Mouse (Mus musculus) testis, adult 2 months (tissue): ENCODE data around the gene Gnpat. TPM values are rescaled to one million over a fixed set of nuclear protein-coding genes. Genes with fewer than 3 reads are reported as not detected.

Experiments used
- H3K27ac ChIP-seq: fragments of 200-500 bp; 2 replicates; pipeline ENCODE4 v1.5.1; 2012; ENCODE audit warnings: low read depth, low read length; ENCODE audit not compliant: control insufficient read depth, insufficient read depth
- H3K27me3 ChIP-seq: fragments of 200-500 bp; 2 replicates; pipeline ENCODE4 v1.6.1; 2012; ENCODE audit warnings: mild to moderate bottlenecking, low read length, moderate library complexity; ENCODE audit not compliant: control insufficient read depth, insufficient read depth
- H3K36me3 ChIP-seq: fragments of 200-500 bp; 2 replicates; pipeline ENCODE4 v1.6.1; 2012; ENCODE audit warnings: mild to moderate bottlenecking, low read length; ENCODE audit not compliant: control insufficient read depth, insufficient read depth
- H3K4me1 ChIP-seq: fragments of 200-500 bp; 2 replicates; pipeline ENCODE4 v1.6.1; 2012; ENCODE audit warnings: low read length; ENCODE audit not compliant: control insufficient read depth, insufficient read depth
- H3K4me3 ChIP-seq: fragments of 200-500 bp; 2 replicates; pipeline ENCODE4 v1.5.1; 2012; ENCODE audit warnings: low read depth, mild to moderate bottlenecking, low read length, moderate library complexity, mixed read lengths; ENCODE audit not compliant: control insufficient read depth
- CTCF ChIP-seq: fragments of 200-500 bp; IDR thresholded peaks from 2 replicates; pipeline ENCODE4 v1.5.1; 2012; ENCODE audit warnings: low read depth, mild to moderate bottlenecking, inconsistent platforms, low read length, moderate library complexity; ENCODE audit not compliant: control insufficient read depth, insufficient read depth, insufficient replicate concordance
- POLR2A ChIP-seq: fragments of 200-500 bp; IDR thresholded peaks from 2 replicates; pipeline ENCODE4 v1.6.1; 2012; ENCODE audit warnings: low read depth, mild to moderate bottlenecking, inconsistent platforms, low read length, moderate library complexity; ENCODE audit not compliant: control insufficient read depth
- polyA plus RNA-seq: library from polyadenylated mRNA; depleted of rRNA; stranded (reverse); fragments of >200 nt; gene quantifications from 2 replicates; pipeline ENCODE4 v1.2.3, GENCODE M21; 2012; rRNA removed

Gene Gnpat
- polyA plus RNA-seq, 1 experiment, result 262 TPM

GRCm38 (mm10) chr8:124929006-124929405 lies 66.2 kb downstream of the Gnpat start:
- Histone ChIP-seq H3K4me1 (no peaks in the 10 kb centered on the region), H3K27ac (no peak overlapping the region), H3K36me3 (no peaks in the 10 kb centered on the region), H3K4me3 (no peak overlapping the region), H3K27me3 (no peaks in the 10 kb centered on the region)
- no peak for TF ChIP-seq CTCF
- no peak for TF ChIP-seq POLR2A

GRCm38 (mm10) chr8:124930086-124930485 lies 67.3 kb downstream of the Gnpat start:
- H3K27me3 ChIP-seq, result no peaks in the 10 kb centered on the region
- TF ChIP-seq POLR2A (no peak), CTCF (no peak)
- no peaks in the 10 kb centered on the region for H3K36me3 ChIP-seq
- no peaks in the 10 kb centered on the region for H3K4me1 ChIP-seq
- H3K27ac ChIP-seq, result no peak overlapping the region
- H3K4me3 ChIP-seq, result no peak overlapping the region

- Histone ChIP-seq H3K4me3 (no peak overlapping the region), H3K27ac (no peak overlapping the region), H3K36me3 (no peaks in the 10 kb centered on the region), H3K27me3 (no peaks in the 10 kb centered on the region), H3K4me1 (no peaks in the 10 kb centered on the region)
- TF ChIP-seq POLR2A (no peak), CTCF (no peak)
Measured at GRCm38 (mm10) chr8:124930649-124931048, 67.8 kb downstream of the Gnpat start.

- no peak for TF ChIP-seq CTCF
- TF ChIP-seq POLR2A, result no peak
- H3K36me3 ChIP-seq, result no peaks in the 10 kb centered on the region
- H3K4me1 ChIP-seq, result no peaks in the 10 kb centered on the region
- H3K4me3 ChIP-seq, result no peak overlapping the region
- H3K27me3 ChIP-seq, result no peaks in the 10 kb centered on the region
- H3K27ac ChIP-seq, result no peak overlapping the region
Measured at GRCm38 (mm10) chr8:124932435-124932834, 69.6 kb downstream of the Gnpat start.

- Histone ChIP-seq H3K36me3 (no peaks in the 10 kb centered on the region), H3K27me3 (no peaks in the 10 kb centered on the region), H3K27ac (no peak overlapping the region), H3K4me1 (no peaks in the 10 kb centered on the region), H3K4me3 (no peak overlapping the region)
- TF ChIP-seq CTCF (no peak), POLR2A (no peak)
Measured at GRCm38 (mm10) chr8:124935116-124935515, 72.3 kb downstream of the Gnpat start.

- Histone ChIP-seq H3K27me3 (no peaks in the 10 kb centered on the region), H3K4me1 (no peaks in the 10 kb centered on the region), H3K4me3 (no peak overlapping the region), H3K27ac (no peak overlapping the region), H3K36me3 (no peaks in the 10 kb centered on the region)
- TF ChIP-seq CTCF (no peak), POLR2A (no peak)
Measured at GRCm38 (mm10) chr8:124936699-124937098, 73.9 kb downstream of the Gnpat start.

- no peak overlapping the region for H3K27ac ChIP-seq
- H3K4me1 ChIP-seq, result no peaks in the 10 kb centered on the region
- no peak overlapping the region for H3K4me3 ChIP-seq
- no peak for TF ChIP-seq POLR2A
- TF ChIP-seq CTCF, result no peak
- no peaks in the 10 kb centered on the region for H3K27me3 ChIP-seq
- H3K36me3 ChIP-seq, result no peaks in the 10 kb centered on the region
Measured at GRCm38 (mm10) chr8:124937293-124937692, 74.5 kb downstream of the Gnpat start.

Other genes with a start within 250 kb of the Gnpat start
- 15.9 and 17.3 TPM in 2 replicates for gene 2310022B05Rik, start 199.7 kb upstream of the Gnpat start, polyA plus RNA-seq
- gene Ttc13, start 141.1 kb upstream of the Gnpat start, polyA plus RNA-seq, result 8.2 and 9.2 TPM in 2 replicates
- 13.5 and 14.9 TPM in 2 replicates for gene Arv1, start 140.9 kb upstream of the Gnpat start, polyA plus RNA-seq
- gene Fam89a, start 111.2 kb upstream of the Gnpat start, polyA plus RNA-seq, result 10.9 and 11.2 TPM in 2 replicates
- gene Trim67, start 69.9 kb upstream of the Gnpat start, polyA plus RNA-seq, result 0.43 and 0.49 TPM in 2 replicates
- 7.6 and 9.5 TPM in 2 replicates for gene 2810004N23Rik, start 87 bp downstream of the Gnpat start, polyA plus RNA-seq
- 13.1 and 13.8 TPM in 2 replicates for gene Exoc8, start 34.7 kb downstream of the Gnpat start, polyA plus RNA-seq
- gene Sprtn, start 34.9 kb downstream of the Gnpat start, polyA plus RNA-seq, result 119 and 129 TPM in 2 replicates
- 3.8 and 4.2 TPM in 2 replicates for gene Egln1, start 86.3 kb downstream of the Gnpat start, polyA plus RNA-seq
- 32.2 and 41.8 TPM in 2 replicates for gene Tsnax, start 150.0 kb downstream of the Gnpat start, polyA plus RNA-seq
- 0.21 and 0.29 TPM in 2 replicates for gene Disc1, start 191.2 kb downstream of the Gnpat start, polyA plus RNA-seq